Mouse (Mus musculus): ENCODE data around the gene Pip4k2c. TPM values are rescaled to one million over a fixed set of nuclear protein-coding genes. Genes with fewer than 3 reads are reported as not detected.

The Pip4k2c gene
- total RNA-seq (2021), result 10 to 100 TPM; 42.2 to 47.4 TPM

DNA sequence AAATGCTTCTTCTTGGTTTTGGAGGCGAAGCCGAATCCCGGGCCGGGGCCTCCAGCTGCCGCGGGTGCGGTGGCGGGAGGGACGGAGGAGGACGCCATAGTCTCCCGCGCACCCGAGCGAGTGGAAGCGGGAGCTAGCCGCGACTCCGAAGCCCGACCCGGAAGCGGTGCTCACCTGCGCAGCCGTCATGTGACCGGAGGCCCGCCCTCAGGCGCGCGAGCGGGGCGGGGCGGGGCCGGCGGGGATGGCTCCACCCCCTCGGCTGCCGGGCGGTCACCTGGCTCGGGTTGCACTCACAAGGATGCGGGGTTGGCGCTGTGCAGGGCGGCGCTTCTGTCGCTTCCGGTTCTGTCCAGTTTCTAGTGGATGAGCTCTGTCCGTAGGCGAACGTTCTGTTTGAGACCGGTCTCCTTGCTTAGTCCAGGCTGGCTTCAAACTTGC lies at the start of gene Pip4k2c:
Gene Pip4k2c (minus strand): TSS at position 172 of the 441 bp plus-strand sequence.
- peak; percentile 78 to 90 for DNase-seq (ENCODE audit: extremely low spot score in 1 of 2, low spot score in 2 of 2)
- intact Hi-C loops (cut with DNase I), result no loop called here

DNA sequence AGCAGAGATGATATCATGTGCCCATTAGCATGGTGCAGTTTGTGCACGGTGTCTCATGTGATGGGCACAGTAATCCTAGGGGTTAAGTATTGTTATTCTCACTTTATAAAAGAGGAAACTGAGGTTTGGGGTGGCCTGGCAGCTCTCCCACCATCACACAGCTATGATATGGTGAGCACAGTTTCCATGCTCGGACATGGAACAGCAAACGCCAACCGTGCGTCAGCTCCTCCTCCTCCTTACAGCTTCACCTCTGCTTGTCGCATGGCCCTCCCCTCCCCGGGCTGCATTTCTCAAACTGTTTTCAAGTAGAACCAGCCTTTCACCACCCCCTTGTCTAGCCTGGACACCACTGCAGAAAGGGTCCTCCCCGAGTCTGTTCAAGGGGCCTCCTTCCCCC lies 47.1 kb upstream of the Pip4k2c start:
- DNase-seq (ENCODE audit: extremely low spot score in 1 of 2, low spot score in 2 of 2), result no peak
- intact Hi-C loops (cut with DNase I), result no loop called here

DNA sequence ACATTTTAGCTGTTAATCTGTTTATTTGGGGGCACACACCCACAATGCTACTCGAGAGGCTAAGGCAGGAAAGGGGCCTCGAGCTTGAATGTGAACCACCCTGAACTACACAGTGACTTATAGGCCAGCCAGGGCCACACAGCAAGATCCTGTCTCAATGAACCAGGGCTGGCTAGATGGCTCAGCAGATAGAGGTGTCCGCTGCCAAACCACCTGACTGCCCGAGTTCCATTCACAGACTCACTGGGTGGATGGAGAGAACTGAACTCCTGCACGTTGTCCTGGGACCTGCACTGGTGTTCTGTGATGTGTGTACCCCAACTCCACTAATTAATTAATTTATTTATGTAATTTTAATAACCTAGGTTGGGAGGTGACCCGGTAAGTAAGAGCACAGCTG lies 46.4 kb upstream of the Pip4k2c start:
- no peak for DNase-seq (ENCODE audit: extremely low spot score in 1 of 2, low spot score in 2 of 2)
- intact Hi-C loops (cut with DNase I), result no loop called here

DNA sequence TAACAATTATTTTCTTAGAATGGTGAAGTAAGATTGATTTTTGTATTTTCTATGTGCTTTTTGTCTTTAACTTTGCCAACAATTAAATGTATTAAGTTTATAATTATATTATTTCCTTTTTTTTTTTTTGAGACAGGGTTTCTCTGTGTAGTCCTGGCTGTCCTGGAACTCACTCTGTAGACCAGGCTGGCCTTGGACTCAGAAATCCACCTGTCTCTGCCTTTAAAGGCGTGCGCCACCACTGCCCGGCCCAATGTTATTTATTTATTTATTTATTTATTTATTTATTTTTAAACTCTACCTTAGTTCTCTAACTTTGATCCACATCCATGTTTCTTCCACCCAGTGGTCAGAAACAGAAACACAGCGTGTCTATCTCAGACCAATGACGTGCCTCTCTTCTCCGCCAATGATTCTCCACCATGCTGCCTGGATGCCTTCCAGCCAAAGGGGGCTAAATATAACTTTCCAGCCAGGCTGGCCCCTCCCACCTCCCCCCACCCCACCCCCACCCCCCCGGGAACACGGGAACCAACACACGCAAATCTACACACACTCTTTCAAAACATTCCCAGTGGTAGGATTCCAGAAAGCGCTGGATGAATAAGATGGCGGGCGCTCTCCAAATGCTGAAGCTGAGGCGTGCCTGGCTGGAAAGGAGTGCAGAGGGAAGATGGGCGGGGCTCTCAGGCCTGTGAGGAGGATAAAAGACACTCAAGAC lies 44.4 kb upstream of the Pip4k2c start:
- intact Hi-C loops (cut with DNase I), result no loop called here
- peak in 1 of 2 experiments; percentile 79 for DNase-seq (ENCODE audit: extremely low spot score in 1 of 2, low spot score in 2 of 2)

DNA sequence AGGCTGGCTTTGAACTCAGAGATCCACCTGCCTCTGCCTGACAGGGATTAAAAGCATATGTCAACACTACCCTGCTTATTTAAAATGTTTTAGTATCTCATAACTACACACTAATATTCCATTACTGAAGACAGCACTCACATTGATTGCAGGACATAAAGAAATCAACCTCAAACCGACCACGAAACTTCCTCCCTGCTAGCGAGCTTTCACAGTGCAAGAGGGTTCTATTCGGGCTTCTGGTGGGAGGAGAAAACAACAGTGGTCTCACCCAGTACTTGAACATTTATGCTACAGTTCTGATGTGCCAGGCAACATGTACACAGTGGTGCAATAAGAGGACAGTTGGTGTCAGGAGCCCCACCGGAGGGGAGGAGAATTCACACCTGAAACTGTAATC lies 39.4 kb upstream of the Pip4k2c start:
- intact Hi-C loops (cut with DNase I), result no loop called here
- no peak for DNase-seq (ENCODE audit: extremely low spot score in 1 of 2, low spot score in 2 of 2)

DNA sequence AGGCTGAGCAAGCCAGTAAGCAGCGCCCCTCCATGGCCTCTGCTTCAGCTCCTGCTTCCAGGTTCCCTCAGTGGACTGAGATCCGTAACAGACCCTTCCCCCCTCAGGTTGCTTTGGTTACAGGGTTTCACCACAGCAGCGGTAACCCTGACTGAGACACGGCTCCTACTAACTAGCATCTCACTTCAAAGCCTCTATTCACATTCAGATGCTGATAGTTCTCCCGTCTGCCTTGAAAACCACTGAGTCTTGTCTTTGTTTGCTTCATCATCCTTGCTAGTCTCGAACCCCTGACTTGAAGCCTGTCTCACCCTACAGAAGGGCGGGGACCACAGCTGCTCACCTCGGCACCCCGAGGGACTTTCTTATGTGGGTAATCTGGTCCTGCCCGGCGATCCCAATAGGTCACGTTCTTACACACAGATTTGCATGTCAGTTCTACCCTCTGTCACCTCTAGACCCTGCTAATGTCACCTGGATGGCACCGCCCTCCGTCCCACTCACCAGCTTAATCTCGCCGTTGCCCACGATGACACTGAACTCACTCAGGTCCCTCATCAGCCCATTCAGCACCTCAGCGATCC lies 26.9 kb upstream of the Pip4k2c start:
- no peak for DNase-seq (ENCODE audit: extremely low spot score in 1 of 2, low spot score in 2 of 2)
- intact Hi-C loops (cut with DNase I), result no loop called here

DNA sequence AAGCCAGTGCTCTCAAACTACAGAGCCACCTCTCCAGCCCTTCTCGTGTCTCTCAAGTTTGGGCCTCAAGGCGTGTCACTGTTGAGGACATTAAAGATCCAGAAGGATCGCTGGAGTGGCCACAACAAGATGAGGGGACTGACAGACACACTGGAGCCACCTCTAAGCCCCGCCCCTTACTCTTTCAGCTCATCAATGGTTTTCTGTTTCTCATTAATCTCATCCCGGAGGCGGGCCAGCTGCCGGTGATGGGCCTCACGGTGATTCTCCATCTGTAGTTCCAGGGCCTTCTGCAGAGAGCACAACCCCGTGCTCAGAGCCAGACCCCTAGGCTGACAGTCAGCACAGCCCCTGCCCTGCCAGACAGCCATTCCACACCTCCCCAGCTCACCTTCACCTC lies 25.2 kb upstream of the Pip4k2c start:
- intact Hi-C loops (cut with DNase I), result no loop called here
- DNase-seq (ENCODE audit: extremely low spot score in 1 of 2, low spot score in 2 of 2), result no peak

DNA sequence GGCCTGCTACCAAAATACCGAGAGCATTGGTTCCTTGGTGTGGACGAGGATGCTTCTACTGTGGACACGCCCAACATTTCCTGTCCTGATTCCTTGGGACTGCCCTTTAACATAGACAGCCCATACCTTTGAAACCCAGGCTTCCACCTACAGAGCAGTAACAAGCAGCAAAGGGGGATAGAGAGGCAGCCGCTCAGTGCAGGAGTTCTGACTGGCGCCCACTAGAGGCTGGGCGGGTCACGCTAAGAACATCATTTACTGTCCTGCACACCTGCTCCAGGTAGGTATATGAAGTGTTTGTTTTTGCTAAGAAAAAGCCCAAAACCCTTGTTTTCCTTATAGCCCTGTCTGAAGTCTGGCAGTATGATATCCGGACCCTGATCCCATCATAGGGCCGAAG lies 21.8 kb upstream of the Pip4k2c start:
- no peak for DNase-seq (ENCODE audit: extremely low spot score in 1 of 2, low spot score in 2 of 2)
- intact Hi-C loops (cut with DNase I), result no loop called here

DNA sequence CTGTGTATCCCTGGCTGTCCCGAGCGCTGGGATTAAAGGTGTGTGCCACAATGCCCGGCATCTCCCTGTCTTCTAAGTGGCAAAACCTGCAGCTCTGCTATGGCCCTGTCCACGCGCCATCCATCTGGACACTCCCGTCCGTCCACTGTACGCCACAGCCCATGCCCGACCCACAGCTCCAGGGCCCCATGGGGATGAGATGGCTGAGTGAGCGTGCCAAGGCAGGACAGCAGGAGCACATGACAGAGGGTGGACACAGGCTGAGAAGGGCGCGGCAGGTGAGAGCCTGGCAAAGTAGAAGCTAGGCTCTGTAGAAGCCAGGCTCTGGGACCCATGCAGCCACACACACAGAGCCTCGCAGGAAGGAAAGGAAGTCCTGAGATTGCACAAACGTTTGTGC lies 20.4 kb upstream of the Pip4k2c start:
- no peak for DNase-seq (ENCODE audit: extremely low spot score in 1 of 2, low spot score in 2 of 2)
- intact Hi-C loops (cut with DNase I), result no loop called here

DNA sequence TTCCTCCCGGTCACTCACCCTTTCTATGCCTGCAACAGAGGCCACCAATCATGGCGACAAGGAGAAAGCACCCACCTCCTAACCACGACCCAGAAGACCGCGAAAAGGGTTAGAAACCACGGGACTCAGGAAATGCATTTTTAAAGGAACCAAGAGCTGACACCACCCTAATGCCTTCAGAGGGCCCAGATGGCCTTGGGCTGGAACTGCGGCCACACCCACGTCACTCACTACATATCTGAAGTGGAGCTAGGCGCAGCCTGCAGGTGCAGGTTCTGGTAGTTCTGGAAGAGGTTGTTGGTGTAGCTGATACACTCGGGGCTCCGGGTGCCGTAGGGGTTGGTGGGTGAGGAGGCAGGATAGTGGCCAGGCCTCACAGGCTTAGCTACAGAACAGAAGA lies 19.3 kb upstream of the Pip4k2c start:
- no peak for DNase-seq (ENCODE audit: extremely low spot score in 1 of 2, low spot score in 2 of 2)
- intact Hi-C loops (cut with DNase I), result no loop called here

DNA sequence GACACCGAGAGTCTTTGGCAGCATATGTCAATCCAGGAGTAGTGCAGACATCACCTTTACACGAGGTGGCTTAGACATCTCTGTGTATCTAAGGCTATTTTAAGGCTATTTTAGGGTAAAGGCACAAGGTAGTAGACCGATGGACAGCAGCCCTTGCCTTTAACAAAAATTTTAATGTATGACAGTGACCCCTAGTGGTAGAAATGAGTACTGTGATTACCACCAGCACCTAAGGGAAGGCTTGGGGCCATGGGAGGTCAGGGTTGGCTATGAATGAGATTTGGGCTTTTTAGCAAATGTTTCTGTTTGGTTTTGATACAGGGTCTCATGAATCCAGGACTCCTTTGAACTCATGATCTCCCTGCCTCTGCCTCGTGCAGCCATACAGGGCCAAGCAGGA lies 17.5 kb upstream of the Pip4k2c start:
- peak; percentile 21 to 51 for DNase-seq (ENCODE audit: extremely low spot score in 1 of 2, low spot score in 2 of 2)
- intact Hi-C loops (cut with DNase I), result loop anchor here (2.0 kb wide), 1 partner anchor 50 kb away; no protein-coding TSS in a partner anchor

DNA sequence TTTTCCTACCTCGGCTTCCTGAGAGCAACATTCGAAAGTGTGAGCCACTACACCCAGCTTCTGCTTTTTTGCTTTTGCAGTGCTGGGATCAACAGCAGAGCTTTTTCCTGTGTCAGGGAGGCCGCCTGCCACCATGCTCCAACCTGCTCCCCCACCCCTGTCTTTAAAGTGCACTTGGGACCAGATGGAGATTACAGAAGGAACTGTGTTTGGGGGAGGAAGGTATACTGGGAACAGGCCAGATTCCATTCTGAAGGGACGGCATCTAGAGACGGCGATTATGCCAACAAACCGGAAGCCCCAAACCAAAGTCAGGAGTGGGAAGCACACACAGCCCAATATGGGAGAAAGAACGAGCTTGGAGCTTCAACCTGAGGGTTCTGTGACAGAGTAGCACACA lies 15.8 kb upstream of the Pip4k2c start:
- DNase-seq (ENCODE audit: extremely low spot score in 1 of 2, low spot score in 2 of 2), result no peak
- intact Hi-C loops (cut with DNase I), result no loop called here

DNA sequence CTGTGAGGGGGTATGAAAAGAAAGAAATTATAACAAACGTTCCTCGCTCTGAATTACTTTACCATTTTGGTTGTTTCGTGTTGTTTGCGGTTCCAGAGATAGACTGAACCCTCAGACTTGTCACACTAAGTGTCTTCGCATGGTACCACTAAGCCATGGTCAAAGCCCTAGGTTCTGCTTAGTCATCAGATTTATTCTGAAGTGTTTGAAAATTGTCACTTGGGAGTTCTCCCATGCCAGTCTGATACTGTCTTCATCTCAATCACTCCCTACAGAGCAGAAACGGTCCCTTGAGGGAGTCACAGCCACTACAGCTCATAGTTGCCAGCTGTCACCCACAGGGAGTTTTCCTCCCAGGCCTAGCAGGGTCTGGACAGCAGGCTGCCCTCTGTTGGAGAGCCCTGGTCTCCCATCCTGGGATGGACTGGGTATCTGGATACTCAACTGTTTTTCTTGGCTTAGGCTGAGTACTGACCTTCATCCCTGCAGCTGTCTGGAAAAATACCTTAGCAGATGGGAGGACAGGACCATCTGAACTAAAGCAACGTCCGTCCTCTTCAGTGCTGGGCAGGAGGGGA lies 15.0 kb upstream of the Pip4k2c start:
- intact Hi-C loops (cut with DNase I), result no loop called here
- peak in 1 of 2 experiments; percentile 64 for DNase-seq (ENCODE audit: extremely low spot score in 1 of 2, low spot score in 2 of 2)

DNA sequence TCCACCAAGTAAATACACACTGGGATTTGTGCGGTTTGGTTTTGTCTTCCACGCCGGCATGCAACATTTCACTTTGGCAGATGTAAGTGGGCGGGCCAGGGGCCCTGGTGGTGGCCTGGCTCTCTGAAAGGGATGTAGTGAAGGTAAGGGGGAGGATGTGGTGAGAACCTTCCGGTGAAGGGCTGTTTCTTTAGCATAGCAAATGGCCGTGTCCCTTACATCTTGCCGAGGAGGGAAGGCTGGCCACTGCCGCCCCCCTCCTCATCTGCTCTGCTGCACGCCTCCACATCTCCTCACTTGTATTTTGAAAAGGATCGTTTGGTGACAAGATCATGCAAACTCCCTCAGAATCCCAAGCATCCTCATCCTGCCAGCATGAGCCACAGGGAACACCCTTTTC lies 14.3 kb upstream of the Pip4k2c start:
- DNase-seq (ENCODE audit: extremely low spot score in 1 of 2, low spot score in 2 of 2), result peak in 1 of 2 experiments; percentile 28
- intact Hi-C loops (cut with DNase I), result no loop called here

DNA sequence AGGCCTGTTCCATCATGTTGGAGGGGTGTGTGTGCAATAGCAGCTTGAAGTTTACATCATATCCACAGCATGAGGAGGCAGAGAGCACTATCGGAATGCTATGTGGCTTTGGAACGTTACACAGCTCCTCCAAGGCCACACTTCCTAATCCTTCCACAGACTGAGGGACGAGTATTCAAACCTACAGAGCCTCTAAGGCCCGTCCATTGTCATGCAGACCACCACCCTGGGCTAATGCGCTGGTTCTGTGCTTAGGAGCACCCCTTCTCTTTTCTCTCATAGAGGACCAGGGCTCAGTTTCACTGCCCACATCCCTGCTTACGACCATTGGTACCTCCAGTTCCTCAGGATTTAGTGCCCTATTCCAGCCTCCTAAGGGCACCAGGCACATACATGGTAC lies 13.8 kb upstream of the Pip4k2c start:
- intact Hi-C loops (cut with DNase I), result no loop called here
- no peak for DNase-seq (ENCODE audit: extremely low spot score in 1 of 2, low spot score in 2 of 2)

DNA sequence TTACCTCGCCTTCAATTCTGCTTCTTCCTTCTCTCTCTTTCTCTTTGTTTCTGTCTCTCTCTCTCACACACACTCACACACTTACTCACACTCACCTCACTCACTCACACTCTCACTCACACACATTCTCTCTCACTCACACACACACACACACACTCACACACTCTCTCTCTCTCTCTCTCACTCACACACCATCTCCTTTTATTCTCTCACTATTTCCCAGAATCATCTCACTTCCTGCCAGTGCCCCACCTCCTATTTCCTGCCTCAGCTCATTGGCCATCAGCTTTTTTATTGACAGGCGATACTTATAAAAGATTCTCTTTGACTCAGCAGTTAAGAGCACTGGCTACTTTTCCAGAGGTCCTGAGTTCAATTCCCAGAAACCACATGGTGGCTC lies 7.0 kb upstream of the Pip4k2c start:
- intact Hi-C loops (cut with DNase I), result no loop called here
- DNase-seq (ENCODE audit: extremely low spot score in 1 of 2, low spot score in 2 of 2), result no peak

DNA sequence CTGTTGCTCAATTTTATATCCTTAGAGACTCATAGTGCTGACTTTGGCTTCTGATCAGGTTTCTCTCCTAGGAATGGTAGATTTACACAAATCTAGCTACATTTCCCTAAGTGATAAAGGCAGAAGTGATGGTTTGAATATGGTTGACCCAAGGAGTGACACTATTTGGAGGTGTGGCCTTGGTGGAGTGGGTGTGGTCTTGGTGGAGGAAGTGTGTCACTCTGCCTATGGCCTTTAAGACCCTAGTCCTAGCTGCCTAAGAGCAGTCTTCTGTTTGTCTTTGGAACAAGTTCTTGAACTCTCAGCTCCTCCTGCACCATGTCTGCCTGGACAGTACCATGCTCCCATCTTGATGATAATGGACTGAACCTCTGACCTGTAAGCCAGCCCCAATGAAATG lies 5.8 kb upstream of the Pip4k2c start:
- no peak for DNase-seq (ENCODE audit: extremely low spot score in 1 of 2, low spot score in 2 of 2)
- intact Hi-C loops (cut with DNase I), result no loop called here

DNA sequence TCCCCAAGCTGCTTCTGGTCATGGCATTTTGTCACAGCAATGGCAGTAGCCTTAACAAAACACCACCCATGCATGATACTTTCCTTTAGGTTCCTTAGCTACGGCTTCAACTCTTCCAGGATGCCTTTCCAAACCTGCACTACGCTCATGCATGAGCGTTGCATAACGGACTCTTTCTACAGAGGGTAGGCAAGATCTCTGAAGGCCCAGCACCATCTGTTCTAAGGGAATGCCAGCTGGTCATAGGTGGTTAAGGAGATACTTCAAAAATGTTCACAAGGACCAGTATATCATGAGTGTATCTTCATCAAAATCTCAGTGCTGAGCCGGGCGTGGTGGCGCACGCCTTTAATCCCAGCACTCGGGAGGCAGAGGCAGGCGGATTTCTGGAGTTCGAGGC lies 5.1 kb upstream of the Pip4k2c start:
- no peak for DNase-seq (ENCODE audit: extremely low spot score in 1 of 2, low spot score in 2 of 2)
- intact Hi-C loops (cut with DNase I), result no loop called here

DNA sequence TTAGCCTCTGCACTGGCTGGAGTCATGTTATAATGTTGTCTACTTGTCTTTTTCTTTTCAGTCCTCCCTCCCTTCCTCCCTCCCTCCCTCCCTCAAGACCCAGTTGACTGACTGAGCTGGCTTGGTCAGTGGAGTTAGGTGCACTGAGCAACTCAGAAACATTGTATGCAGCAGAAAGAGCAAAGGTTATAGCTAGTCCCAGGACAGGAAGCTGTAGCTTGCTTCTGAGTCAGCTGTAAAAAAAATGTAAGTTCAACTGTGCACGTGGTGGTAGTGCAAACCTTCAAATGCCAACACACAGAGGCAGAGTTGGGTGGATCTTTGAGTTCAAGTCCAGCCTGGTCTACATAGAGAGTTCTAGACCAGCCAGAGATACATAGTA lies 3.0 kb upstream of the Pip4k2c start:
- DNase-seq (ENCODE audit: extremely low spot score in 1 of 2, low spot score in 2 of 2), result no peak

DNA sequence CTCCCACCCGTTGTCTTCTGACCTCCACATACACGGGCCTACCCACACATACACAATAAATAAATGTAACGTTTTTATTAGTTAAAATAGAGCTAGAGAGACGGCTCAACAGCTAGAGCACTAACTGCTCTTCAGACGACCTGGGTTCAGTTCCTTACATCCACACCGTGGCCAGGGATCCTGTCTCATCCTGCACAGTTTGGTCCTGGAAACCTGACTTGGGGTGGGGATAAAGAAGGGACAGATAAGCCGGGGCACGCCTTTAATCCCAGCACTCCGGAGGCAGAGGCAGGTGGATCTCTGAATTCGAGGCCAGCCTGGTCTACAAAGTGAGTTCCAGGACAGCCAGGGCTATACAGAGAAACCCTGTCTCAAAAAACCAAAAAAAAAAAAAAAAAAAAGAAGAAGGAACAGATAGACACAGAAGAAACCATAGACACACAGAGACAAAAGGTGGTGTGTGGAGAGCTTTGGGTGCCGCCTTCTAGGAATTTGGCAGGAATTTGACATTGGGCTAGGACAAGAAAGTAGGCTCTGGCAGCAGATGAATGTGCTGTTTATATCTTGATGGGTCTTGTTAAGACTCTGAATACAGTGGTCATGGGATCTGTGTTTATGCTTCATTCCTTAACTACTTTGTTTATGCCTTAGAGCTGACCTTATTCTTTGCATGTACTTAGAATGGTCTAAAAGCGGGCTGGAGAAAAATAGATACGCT lies 2.5 kb upstream of the Pip4k2c start:
- DNase-seq (ENCODE audit: extremely low spot score in 1 of 2, low spot score in 2 of 2), result no peak
- intact Hi-C loops (cut with DNase I), result no loop called here

More for the DNA sequence above, 3.0 kb upstream of the Pip4k2c start:
- intact Hi-C loops (cut with DNase I), result no loop called here
